Mouse (Mus musculus) midbrain, embryonic 11.5 days (tissue): Measurements from ENCODE around the gene B3gnt5. TPM values are rescaled to one million over a fixed set of nuclear protein-coding genes. Genes with fewer than 3 reads are reported as not detected.
A peak's percentile ranks its signal among the peaks of the same experiment; 100 is the strongest.

Source experiments
- ATAC-seq: fragments of 200-750 bp; cut with Nextera tagmentation; 2 replicates; pipeline ENCODE4 v1.8.0; 2017; ENCODE audit warnings: moderate TSS enrichment, moderate library complexity; ENCODE audit not compliant: low FRiP score
- DNase-seq: peaks from one replicate; pipeline ENCODE4 v3.0.0; 2015; ENCODE audit warnings: low spot score; ENCODE audit errors: missing footprints
- H3K27ac ChIP-seq: fragments of 300-500 bp; sonication (generic); 2 replicates; pipeline ENCODE4 v1.5.1; 2014; ENCODE audit warnings: low read depth, low read length
- H3K27me3 ChIP-seq: fragments of 300-500 bp; sonication (generic); 2 replicates; pipeline ENCODE4 v1.6.1; 2014; ENCODE audit warnings: mild to moderate bottlenecking, low read length, moderate library complexity, mixed read lengths; ENCODE audit not compliant: control insufficient read depth, insufficient read depth
- H3K36me3 ChIP-seq: fragments of 300-500 bp; sonication (generic); 2 replicates; pipeline ENCODE4 v1.6.1; 2014; ENCODE audit warnings: mild to moderate bottlenecking, low read length, moderate library complexity, mixed read lengths; ENCODE audit not compliant: control insufficient read depth, insufficient read depth
- H3K4me1 ChIP-seq: fragments of 300-500 bp; sonication (generic); 2 replicates; pipeline ENCODE4 v1.6.1; 2014; ENCODE audit warnings: low read length; ENCODE audit not compliant: control insufficient read depth, insufficient read depth
- H3K4me2 ChIP-seq: fragments of 300-500 bp; sonication (generic); 2 replicates; pipeline ENCODE4 v1.6.1; 2014; ENCODE audit warnings: mild to moderate bottlenecking, moderate library complexity
- H3K4me3 ChIP-seq: fragments of 300-500 bp; sonication (generic); 2 replicates; pipeline ENCODE4 v1.5.1; 2014; ENCODE audit warnings: low read depth, low read length
- H3K9ac ChIP-seq: fragments of 300-500 bp; sonication (generic); 2 replicates; pipeline ENCODE4 v1.6.1; 2014; ENCODE audit warnings: low read length
- H3K9me3 ChIP-seq: fragments of 300-500 bp; sonication (generic); 2 replicates; pipeline ENCODE4 v1.6.1; 2016; ENCODE audit warnings: low read length; ENCODE audit not compliant: control insufficient read depth
- WGBS: fragments of 180-500 bp; shearing (Covaris S2); extraction: QIAGEN DNeasy Blood & Tissue Kit; methylation state at CpG from one replicate; pipeline ENCODE4 v1.1.7; 2014; 5-methylcytosine and 5-hydroxymethylcytosine counted together
- polyA plus RNA-seq: library from polyadenylated mRNA; unstranded; fragments of >200 nt; fragmentation: Nextera tagmentation; extraction: Ambion mirVana; gene quantifications from 2 replicates; pipeline ENCODE4 v1.2.1, GENCODE M21; 2014

B3gnt5 gene
- polyA plus RNA-seq, 1 experiment from 2014 or later = 54.1 TPM

GRCm38 (mm10) chr16:19786386-19787090 is 26.5 kb downstream of the B3gnt5 start:
- DNase-seq (peak; percentile 70), ATAC-seq (peak; percentile 58)
- no peak overlapping the region for H3K4me2 ChIP-seq
- 65% methylated on average over 12 of the region's 12 CpGs for WGBS
- no peaks in the 10 kb centered on the region for H3K27me3 ChIP-seq
- no peak overlapping the region for H3K4me3 ChIP-seq
- no peak overlapping the region for H3K27ac ChIP-seq
- no peaks in the 10 kb centered on the region for H3K36me3 ChIP-seq
- no peaks in the 10 kb centered on the region for H3K4me1 ChIP-seq
- H3K9me3 ChIP-seq = no peaks in the 10 kb centered on the region
- H3K9ac ChIP-seq = no peak overlapping the region

GRCm38 (mm10) chr16:19789914-19790313 is 29.9 kb downstream of the B3gnt5 start:
- WGBS = 78% methylated on average over 2 of the region's 2 CpGs
- Histone ChIP-seq H3K4me2 (no peak overlapping the region), H3K9ac (no peak overlapping the region), H3K27me3 (no peaks in the 10 kb centered on the region), H3K9me3 (no peaks in the 10 kb centered on the region), H3K36me3 (no peaks in the 10 kb centered on the region), H3K27ac (no peak overlapping the region), H3K4me3 (no peak overlapping the region), H3K4me1 (no peaks in the 10 kb centered on the region)
- no peak for ATAC-seq
- DNase-seq = no peak

GRCm38 (mm10) chr16:19818801-19819200 is 58.8 kb downstream of the B3gnt5 start:
- no peak overlapping the region for H3K4me2 ChIP-seq
- WGBS = 86% methylated on average over 2 of the region's 2 CpGs
- DNase-seq = no peak

More at GRCm38 (mm10) chr16:19818801-19819200, 58.8 kb downstream of the B3gnt5 start:
- Histone ChIP-seq H3K4me1 (no peaks in the 10 kb centered on the region), H3K9ac (no peak overlapping the region), H3K27me3 (no peaks in the 10 kb centered on the region), H3K36me3 (no peaks in the 10 kb centered on the region), H3K9me3 (no peaks in the 10 kb centered on the region), H3K4me3 (no peak overlapping the region), H3K27ac (no peak overlapping the region)
- ATAC-seq = no peak

Other genes with a start within 250 kb of the B3gnt5 start
- not detected in 2 replicates for gene Olfr167, start 237.9 kb upstream of the B3gnt5 start, polyA plus RNA-seq
- not detected in 2 replicates for gene Olfr168, start 224.7 kb upstream of the B3gnt5 start, polyA plus RNA-seq
- not detected in 2 replicates for gene Olfr169, start 188.4 kb upstream of the B3gnt5 start, polyA plus RNA-seq
- not detected in 2 replicates for gene Olfr170, start 148.3 kb upstream of the B3gnt5 start, polyA plus RNA-seq
- gene Olfr171, start 130.3 kb upstream of the B3gnt5 start, polyA plus RNA-seq = not detected in 2 replicates
- 0.04 TPM in 2 replicates for gene Lamp3, start 53.8 kb upstream of the B3gnt5 start, polyA plus RNA-seq
- 7.0 and 8.4 TPM in 2 replicates for gene Klhl6, start 222.8 kb downstream of the B3gnt5 start, polyA plus RNA-seq